Mouse (Mus musculus): ENCODE measurements around the gene Phtf2. TPM values are rescaled to one million over a fixed set of nuclear protein-coding genes. Genes with fewer than 3 reads are reported as not detected.

Gene Phtf2
- polyA plus RNA-seq, 1 experiment from 2014 or later, result 13.9 TPM

- no peak for ATAC-seq (ENCODE audit: insufficient read depth, low FRiP score)
- H3K9ac ChIP-seq (ENCODE audit: low read length), result peak overlapping the region; percentile 61
- no peaks in the 10 kb centered on the region for H3K9me3 ChIP-seq (replicated peaks; ENCODE audit: control insufficient read depth, low read length)
- no peaks in the 10 kb centered on the region for H3K27me3 ChIP-seq (ENCODE audit: control insufficient read depth, insufficient read depth, low read length)
- H3K27ac ChIP-seq (ENCODE audit: low read length), result no peak overlapping the region
- H3K4me1 ChIP-seq (ENCODE audit: control insufficient read depth, insufficient read depth, low read length), result peaks cover 15% of the 10 kb centered on the region
- peak overlapping the region; percentile 88 for H3K4me3 ChIP-seq (replicated peaks; ENCODE audit: low read length)
- WGBS, result 56% methylated on average over 2 of the region's 2 CpGs
- peak overlapping the region; percentile 62 for H3K4me2 ChIP-seq (ENCODE audit: low read depth, low read length)
- H3K36me3 ChIP-seq (ENCODE audit: control insufficient read depth, insufficient read depth, low read length), result 0 out of 2 replicates have a peak, but pooled peaks cover 2% of the 10 kb centered on the region
Observed at GRCm38 (mm10) chr5:20880386-20880785, 1.5 kb downstream of the Phtf2 start.

GRCm38 (mm10) chr5:20876934-20877426 is 4.9 kb downstream of the Phtf2 start:
- Histone ChIP-seq H3K27me3 (ENCODE audit: control insufficient read depth, insufficient read depth, low read length) (no peaks in the 10 kb centered on the region), H3K4me2 (ENCODE audit: low read depth, low read length) (no peak overlapping the region), H3K9ac (ENCODE audit: low read length) (no peak overlapping the region), H3K4me3 (replicated peaks; ENCODE audit: low read length) (no peak overlapping the region), H3K36me3 (ENCODE audit: control insufficient read depth, insufficient read depth, low read length) (no peaks in the 10 kb centered on the region), H3K9me3 (replicated peaks; ENCODE audit: control insufficient read depth, low read length) (no peaks in the 10 kb centered on the region), H3K4me1 (ENCODE audit: control insufficient read depth, insufficient read depth, low read length) (0 out of 2 replicates have a peak, but pooled peaks cover 4% of the 10 kb centered on the region), H3K27ac (ENCODE audit: low read length) (no peak overlapping the region)
- WGBS, result 42% methylated on average over 1 of the region's 1 CpGs
- ATAC-seq (ENCODE audit: insufficient read depth, low FRiP score), result no peak

- Histone ChIP-seq H3K4me3 (replicated peaks; ENCODE audit: low read length) (no peak overlapping the region), H3K27me3 (ENCODE audit: control insufficient read depth, insufficient read depth, low read length) (no peaks in the 10 kb centered on the region), H3K9ac (ENCODE audit: low read length) (no peak overlapping the region), H3K27ac (ENCODE audit: low read length) (no peak overlapping the region), H3K4me2 (ENCODE audit: low read depth, low read length) (no peak overlapping the region), H3K4me1 (ENCODE audit: control insufficient read depth, insufficient read depth, low read length) (no peaks in the 10 kb centered on the region), H3K36me3 (ENCODE audit: control insufficient read depth, insufficient read depth, low read length) (no peaks in the 10 kb centered on the region), H3K9me3 (replicated peaks; ENCODE audit: control insufficient read depth, low read length) (no peaks in the 10 kb centered on the region)
- ATAC-seq (ENCODE audit: insufficient read depth, low FRiP score), result no peak
- WGBS, result 77% methylated on average over 1 of the region's 1 CpGs
Observed at GRCm38 (mm10) chr5:20873146-20873545, 8.8 kb downstream of the Phtf2 start.

- Histone ChIP-seq H3K4me3 (replicated peaks; ENCODE audit: low read length) (no peak overlapping the region), H3K27me3 (ENCODE audit: control insufficient read depth, insufficient read depth, low read length) (no peaks in the 10 kb centered on the region), H3K9me3 (replicated peaks; ENCODE audit: control insufficient read depth, low read length) (no peaks in the 10 kb centered on the region), H3K36me3 (ENCODE audit: control insufficient read depth, insufficient read depth, low read length) (no peaks in the 10 kb centered on the region), H3K4me2 (ENCODE audit: low read depth, low read length) (no peak overlapping the region), H3K4me1 (ENCODE audit: control insufficient read depth, insufficient read depth, low read length) (peaks cover 6% of the 10 kb centered on the region; the same call in 1 of the 2 replicates), H3K9ac (ENCODE audit: low read length) (no peak overlapping the region), H3K27ac (ENCODE audit: low read length) (no peak overlapping the region)
- WGBS, result 48% methylated on average over 2 of the region's 2 CpGs
- ATAC-seq (ENCODE audit: insufficient read depth, low FRiP score), result no peak
Observed at GRCm38 (mm10) chr5:20865193-20865755, 16.6 kb downstream of the Phtf2 start.

GRCm38 (mm10) chr5:20864216-20864969 is 17.5 kb downstream of the Phtf2 start:
- no peak overlapping the region for H3K4me2 ChIP-seq (ENCODE audit: low read depth, low read length)
- H3K9me3 ChIP-seq (replicated peaks; ENCODE audit: control insufficient read depth, low read length), result no peaks in the 10 kb centered on the region
- H3K27ac ChIP-seq (ENCODE audit: low read length), result no peak overlapping the region
- H3K27me3 ChIP-seq (ENCODE audit: control insufficient read depth, insufficient read depth, low read length), result no peaks in the 10 kb centered on the region
- H3K9ac ChIP-seq (ENCODE audit: low read length), result no peak overlapping the region
- no peak overlapping the region for H3K4me3 ChIP-seq (replicated peaks; ENCODE audit: low read length)
- H3K36me3 ChIP-seq (ENCODE audit: control insufficient read depth, insufficient read depth, low read length), result no peaks in the 10 kb centered on the region
- ATAC-seq (ENCODE audit: insufficient read depth, low FRiP score), result no peak
- 66% methylated on average over 4 of the region's 4 CpGs for WGBS
- H3K4me1 ChIP-seq (ENCODE audit: control insufficient read depth, insufficient read depth, low read length), result peaks cover 6% of the 10 kb centered on the region; the same call in 1 of the 2 replicates

GRCm38 (mm10) chr5:20861901-20862300 is 20.0 kb downstream of the Phtf2 start:
- Histone ChIP-seq H3K4me2 (ENCODE audit: low read depth, low read length) (no peak overlapping the region), H3K27ac (ENCODE audit: low read length) (no peak overlapping the region), H3K4me3 (replicated peaks; ENCODE audit: low read length) (no peak overlapping the region), H3K4me1 (ENCODE audit: control insufficient read depth, insufficient read depth, low read length) (peaks cover 6% of the 10 kb centered on the region; the same call in 1 of the 2 replicates), H3K9ac (ENCODE audit: low read length) (no peak overlapping the region), H3K9me3 (replicated peaks; ENCODE audit: control insufficient read depth, low read length) (no peaks in the 10 kb centered on the region), H3K36me3 (ENCODE audit: control insufficient read depth, insufficient read depth, low read length) (no peaks in the 10 kb centered on the region), H3K27me3 (ENCODE audit: control insufficient read depth, insufficient read depth, low read length) (no peaks in the 10 kb centered on the region)
- no peak for ATAC-seq (ENCODE audit: insufficient read depth, low FRiP score)
- WGBS, result 93% methylated on average over 2 of the region's 2 CpGs

- H3K4me2 ChIP-seq (ENCODE audit: low read depth, low read length), result no peak overlapping the region
- H3K27me3 ChIP-seq (ENCODE audit: control insufficient read depth, insufficient read depth, low read length), result no peaks in the 10 kb centered on the region
- no peak overlapping the region for H3K27ac ChIP-seq (ENCODE audit: low read length)
- H3K4me3 ChIP-seq (replicated peaks; ENCODE audit: low read length), result no peak overlapping the region
- H3K9ac ChIP-seq (ENCODE audit: low read length), result no peak overlapping the region
- H3K4me1 ChIP-seq (ENCODE audit: control insufficient read depth, insufficient read depth, low read length), result no peaks in the 10 kb centered on the region
- no peak for ATAC-seq (ENCODE audit: insufficient read depth, low FRiP score)
- H3K9me3 ChIP-seq (replicated peaks; ENCODE audit: control insufficient read depth, low read length), result no peaks in the 10 kb centered on the region
- H3K36me3 ChIP-seq (ENCODE audit: control insufficient read depth, insufficient read depth, low read length), result no peaks in the 10 kb centered on the region
- WGBS, result 86% methylated on average over 4 of the region's 4 CpGs
Observed at GRCm38 (mm10) chr5:20860565-20860964, 21.4 kb downstream of the Phtf2 start.

- WGBS, result 78% methylated on average over 2 of the region's 2 CpGs
- no peak overlapping the region for H3K27ac ChIP-seq (ENCODE audit: low read length)
Observed at GRCm38 (mm10) chr5:20858404-20858803, 23.5 kb downstream of the Phtf2 start.

GRCm38 (mm10) chr5:20855066-20855465 is 26.9 kb downstream of the Phtf2 start:
- H3K27me3 ChIP-seq (ENCODE audit: control insufficient read depth, insufficient read depth, low read length), result no peaks in the 10 kb centered on the region
- no peak for ATAC-seq (ENCODE audit: insufficient read depth, low FRiP score)
- no peak overlapping the region for H3K9ac ChIP-seq (ENCODE audit: low read length)
- H3K4me1 ChIP-seq (ENCODE audit: control insufficient read depth, insufficient read depth, low read length), result no peaks in the 10 kb centered on the region
- H3K36me3 ChIP-seq (ENCODE audit: control insufficient read depth, insufficient read depth, low read length), result no peaks in the 10 kb centered on the region
- no peak overlapping the region for H3K4me3 ChIP-seq (replicated peaks; ENCODE audit: low read length)
- no peak overlapping the region for H3K27ac ChIP-seq (ENCODE audit: low read length)
- WGBS, result 82% methylated on average over 4 of the region's 4 CpGs
- no peaks in the 10 kb centered on the region for H3K9me3 ChIP-seq (replicated peaks; ENCODE audit: control insufficient read depth, low read length)
- no peak overlapping the region for H3K4me2 ChIP-seq (ENCODE audit: low read depth, low read length)

More at GRCm38 (mm10) chr5:20858404-20858803, 23.5 kb downstream of the Phtf2 start:
- H3K4me3 ChIP-seq (replicated peaks; ENCODE audit: low read length), result no peak overlapping the region
- no peaks in the 10 kb centered on the region for H3K4me1 ChIP-seq (ENCODE audit: control insufficient read depth, insufficient read depth, low read length)
- H3K9ac ChIP-seq (ENCODE audit: low read length), result no peak overlapping the region
- no peak for ATAC-seq (ENCODE audit: insufficient read depth, low FRiP score)
- no peak overlapping the region for H3K4me2 ChIP-seq (ENCODE audit: low read depth, low read length)
- H3K9me3 ChIP-seq (replicated peaks; ENCODE audit: control insufficient read depth, low read length), result no peaks in the 10 kb centered on the region
- H3K27me3 ChIP-seq (ENCODE audit: control insufficient read depth, insufficient read depth, low read length), result no peaks in the 10 kb centered on the region
- no peaks in the 10 kb centered on the region for H3K36me3 ChIP-seq (ENCODE audit: control insufficient read depth, insufficient read depth, low read length)

Measured in stomach, embryonic 16.5 days (tissue).